Mouse (Mus musculus): ENCODE results near the gene Scgb1b10. TPM values are rescaled to one million over a fixed set of nuclear protein-coding genes. Genes with fewer than 3 reads are reported as not detected.
"Not testable (repeated sequence)": the region's sequence is repeated elsewhere in the genome, so short reads cannot be mapped to it uniquely, and the experiment has no call there.

The Scgb1b10 gene
- not detected in 2 replicates for polyA plus RNA-seq (2015; fragmentation: Nextera tagmentation; extraction: Ambion mirVana)

DNA sequence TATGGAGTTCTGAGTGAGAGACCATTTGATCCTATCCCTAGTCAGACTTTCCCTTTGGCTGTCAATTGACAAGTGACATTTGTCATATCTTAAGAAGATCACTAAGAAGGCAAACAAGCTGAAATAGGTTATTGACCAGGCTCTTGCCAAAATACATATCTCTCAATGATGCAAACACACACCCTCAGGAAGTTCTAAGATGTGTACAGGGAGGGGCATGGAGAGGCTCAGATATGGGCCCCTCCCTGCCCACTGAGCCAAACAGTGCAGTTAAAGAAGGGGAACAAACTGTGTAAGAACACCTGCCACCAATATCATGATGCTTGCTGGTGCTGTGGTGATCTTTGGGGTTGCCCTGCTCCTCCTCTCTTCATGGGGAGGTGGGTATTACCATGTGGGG is at the start of gene Scgb1b10:
Gene Scgb1b10, plus strand, starts transcription at position 301 of the 400 bp plus-strand sequence.
- H3K9ac ChIP-seq; H3K4me2 ChIP-seq; ATAC-seq (ENCODE audit: insufficient read depth); H3K4me1 ChIP-seq (replicated peaks); H3K27ac ChIP-seq (replicated peaks); H3K36me3 ChIP-seq (replicated peaks); H3K4me3 ChIP-seq (replicated peaks); H3K27me3 ChIP-seq; H3K9me3 ChIP-seq (replicated peaks): not testable (repeated sequence)

Other genes with a start within 250 kb of the Scgb1b10 start
- not detected in 2 replicates for gene Scgb2b11, start 110.3 kb downstream of the Scgb1b10 start, polyA plus RNA-seq (2015; fragmentation: Nextera tagmentation; extraction: Ambion mirVana)
- gene Scgb1b11, start 122.0 kb downstream of the Scgb1b10 start, polyA plus RNA-seq (2015; fragmentation: Nextera tagmentation; extraction: Ambion mirVana): not detected in 2 replicates
- not detected in 2 replicates for gene Scgb2b12, start 226.4 kb downstream of the Scgb1b10 start, polyA plus RNA-seq (2015; fragmentation: Nextera tagmentation; extraction: Ambion mirVana)
- gene Scgb1b12, start 233.3 kb downstream of the Scgb1b10 start, polyA plus RNA-seq (2015; fragmentation: Nextera tagmentation; extraction: Ambion mirVana): not detected in 2 replicates